Mouse (Mus musculus) embryonic stem cell, embryonic (primary cell): Measurements from ENCODE around the gene Amotl2.

Source experiments
- CTCF ChIA-PET, 4 experiments: fragments of 300-600 bp in 2 of 4; fragments of 350-600 bp in 2 of 4; sonication (Branson Sonifier 250); formaldehyde crosslinking; loops; one replicate each; lab custom pipeline; 2022; ENCODE audit warnings: inconsistent platforms in 2 of 4; lab: Charles Lee
- POLR2A ChIA-PET, 4 experiments: fragments of 300-600 bp in 2 of 4; fragments of 350-600 bp in 2 of 4; sonication (Branson Sonifier 250); formaldehyde crosslinking; loops; one replicate each; lab custom pipeline; 2022; ENCODE audit warnings: antibody characterized with exemption in 4 of 4, inconsistent platforms in 1 of 4; lab: Charles Lee

Amotl2 gene

GRCm38 (mm10) chr9:102716481-102717163 lies at the start of gene Amotl2:
Gene Amotl2 (plus strand): TSS chr9:102716672.
- ChIA-PET POLR2A (interaction anchor here in 3 of 4 experiments (0.6 to 25.9 kb wide), 41 partner anchors 9 to 1683 kb away, joined by 3 to 741 read pairs (median 8); partner anchors contain the start of genes Anapc13 (in 2 of the 3) and Cep63 (in 2 of the 3)), CTCF (interaction anchor here in 2 of 4 experiments (0.6 to 2.1 kb wide), 9 partner anchors 9 to 232 kb away, joined by 3 to 9 read pairs (median 4); no protein-coding TSS in a partner anchor)

- POLR2A ChIA-PET: interaction anchor here in 3 of 4 experiments (0.8 to 3.7 kb wide), 25 partner anchors 14 to 115 kb away, joined by 3 to 53 read pairs (median 4); partner anchors contain the start of gene Cep63 (in 1 of the 3)
Observed at GRCm38 (mm10) chr9:102668115-102668514, 48.4 kb upstream of the Amotl2 start.

GRCm38 (mm10) chr9:102668906-102669305 lies 47.6 kb upstream of the Amotl2 start:
- POLR2A ChIA-PET: interaction anchor here in 3 of 4 experiments (0.8 to 3.7 kb wide), 19 partner anchors 14 to 107 kb away, joined by 3 to 53 read pairs (median 5); no protein-coding TSS in a partner anchor
- CTCF ChIA-PET: interaction anchor here (1.2 to 1.5 kb wide), 5 partner anchors 32 to 111 kb away, joined by 3 to 6 read pairs (median 3); no protein-coding TSS in a partner anchor

More at GRCm38 (mm10) chr9:102668115-102668514, 48.4 kb upstream of the Amotl2 start:
- CTCF ChIA-PET: interaction anchor here (0.6 to 1.5 kb wide), 6 partner anchors 31 to 119 kb away, joined by 3 to 6 read pairs (median 4); no protein-coding TSS in a partner anchor

GRCm38 (mm10) chr9:102673381-102673780 lies 43.1 kb upstream of the Amotl2 start:
- POLR2A ChIA-PET: interaction anchor here in 2 of 4 experiments (0.6 to 4.7 kb wide), 4 partner anchors 16 to 43 kb away, joined by 3 to 35 read pairs (median 5); partner anchors contain the start of gene Amotl2 (in 1 of the 2)

GRCm38 (mm10) chr9:102675922-102676321 lies 40.5 kb upstream of the Amotl2 start:
- CTCF ChIA-PET: no interaction called here
- POLR2A ChIA-PET: interaction anchor here in 3 of 4 experiments (0.5 to 4.7 kb wide), 8 partner anchors 12 to 104 kb away, joined by 3 to 35 read pairs (median 4); no protein-coding TSS in a partner anchor

More at GRCm38 (mm10) chr9:102673381-102673780, 43.1 kb upstream of the Amotl2 start:
- CTCF ChIA-PET: interaction anchor here in 2 of 4 experiments (0.7 to 1.0 kb wide), 2 partner anchors 37 to 193 kb away, joined by 3 to 9 read pairs; no protein-coding TSS in a partner anchor

- POLR2A ChIA-PET: interaction anchor here in 3 of 4 experiments (0.6 to 1.7 kb wide), 14 partner anchors 9 to 1274 kb away, joined by 3 to 10 read pairs (median 3); no protein-coding TSS in a partner anchor
- CTCF ChIA-PET: interaction anchor here in 3 of 4 experiments (0.5 to 1.3 kb wide), 4 partner anchors 34 to 49 kb away, joined by 3 read pairs; no protein-coding TSS in a partner anchor
Observed at GRCm38 (mm10) chr9:102681470-102681869, 35.0 kb upstream of the Amotl2 start.

- POLR2A ChIA-PET: interaction anchor here in 3 of 4 experiments (0.8 to 16.5 kb wide), 14 partner anchors 12 to 488 kb away, joined by 3 to 741 read pairs (median 4); partner anchors contain the start of gene Amotl2 (in 3 of the 3)
- CTCF ChIA-PET: interaction anchor here in 2 of 4 experiments (0.6 to 1.0 kb wide), 3 partner anchors 13 to 426 kb away, joined by 3 to 5 read pairs (median 3); no protein-coding TSS in a partner anchor
Observed at GRCm38 (mm10) chr9:102687943-102688342, 28.5 kb upstream of the Amotl2 start.

GRCm38 (mm10) chr9:102689406-102689939 lies 27.0 kb upstream of the Amotl2 start:
- ChIA-PET POLR2A (interaction anchor here (0.5 to 16.5 kb wide), 91 partner anchors 8 to 1250 kb away, joined by 3 to 741 read pairs (median 5); partner anchors contain the start of genes Amotl2 (in 3 of the 4), Anapc13 (in 3 of the 4), Cep63 (in 3 of the 4) and Ryk (in 1 of the 4)), CTCF (interaction anchor here (0.5 to 2.5 kb wide), 14 partner anchors 25 to 210 kb away, joined by 3 to 17 read pairs (median 6); partner anchors contain the start of gene Amotl2 (in 1 of the 4))

- POLR2A ChIA-PET: interaction anchor here (0.5 to 16.5 kb wide), 102 partner anchors 8 to 1251 kb away, joined by 3 to 741 read pairs (median 5); partner anchors contain the start of genes Amotl2 (in 3 of the 4), Anapc13 (in 3 of the 4), Cep63 (in 3 of the 4) and Ryk (in 1 of the 4)
Observed at GRCm38 (mm10) chr9:102689940-102690642, 26.4 kb upstream of the Amotl2 start.

GRCm38 (mm10) chr9:102690891-102691290 lies 25.6 kb upstream of the Amotl2 start:
- ChIA-PET CTCF (interaction anchor here in 3 of 4 experiments (0.6 to 2.5 kb wide), 8 partner anchors 23 to 89 kb away, joined by 3 to 17 read pairs (median 7); partner anchors contain the start of gene Amotl2 (in 1 of the 3)), POLR2A (interaction anchor here (0.9 to 16.5 kb wide), 68 partner anchors 8 to 363 kb away, joined by 3 to 741 read pairs (median 7); partner anchors contain the start of genes Amotl2 (in 3 of the 4), Anapc13 (in 3 of the 4), Cep63 (in 3 of the 4) and Ryk (in 1 of the 4))

More at GRCm38 (mm10) chr9:102689940-102690642, 26.4 kb upstream of the Amotl2 start:
- CTCF ChIA-PET: interaction anchor here (0.5 to 2.5 kb wide), 16 partner anchors 24 to 211 kb away, joined by 3 to 17 read pairs (median 5); partner anchors contain the start of gene Amotl2 (in 1 of the 4)

- POLR2A ChIA-PET: interaction anchor here (0.6 to 16.5 kb wide), 36 partner anchors 8 to 454 kb away, joined by 3 to 741 read pairs (median 4); partner anchors contain the start of genes Amotl2 (in 3 of the 4), Anapc13 (in 1 of the 4), Cep63 (in 1 of the 4) and Ryk (in 1 of the 4)
- CTCF ChIA-PET: interaction anchor here (0.6 to 1.1 kb wide), 4 partner anchors 17 to 90 kb away, joined by 3 to 9 read pairs (median 4); no protein-coding TSS in a partner anchor
Observed at GRCm38 (mm10) chr9:102692564-102693475, 23.7 kb upstream of the Amotl2 start.

- ChIA-PET CTCF (interaction anchor here in 2 of 4 experiments (0.7 to 1.2 kb wide), 2 partner anchors 13 to 14 kb away, joined by 3 to 4 read pairs; no protein-coding TSS in a partner anchor), POLR2A (interaction anchor here (0.5 to 16.5 kb wide), 10 partner anchors 8 to 62 kb away, joined by 3 to 741 read pairs (median 5); partner anchors contain the start of gene Amotl2 (in 2 of the 4))
Observed at GRCm38 (mm10) chr9:102701042-102701441, 15.4 kb upstream of the Amotl2 start.

- ChIA-PET CTCF (interaction anchor here in 2 of 4 experiments (0.8 to 1.4 kb wide), 3 partner anchors 13 to 158 kb away, joined by 3 to 6 read pairs (median 3); no protein-coding TSS in a partner anchor), POLR2A (interaction anchor here in 3 of 4 experiments (0.6 to 25.9 kb wide), 28 partner anchors 8 to 85 kb away, joined by 3 to 741 read pairs (median 4); partner anchors contain the start of gene Anapc13 (in 1 of the 3))
Observed at GRCm38 (mm10) chr9:102709504-102710135, 6.9 kb upstream of the Amotl2 start.

GRCm38 (mm10) chr9:102710520-102710919 lies 6.0 kb upstream of the Amotl2 start:
- ChIA-PET POLR2A (interaction anchor here (0.6 to 25.9 kb wide), 28 partner anchors 7 to 656 kb away, joined by 3 to 741 read pairs (median 4); partner anchors contain the start of gene Anapc13 (in 1 of the 4)), CTCF (interaction anchor here (0.6 to 1.4 kb wide), 6 partner anchors 12 to 157 kb away, joined by 3 to 6 read pairs (median 4); no protein-coding TSS in a partner anchor)
